In genomic region chr7:98733958-98734357, GRCm38 (mm10) we compare ENCODE assay signal across 24 mouse cellular contexts. TPM values are rescaled to one million over a fixed set of nuclear protein-coding genes. Genes with fewer than 3 reads are reported as not detected.
A peak's percentile ranks its signal among the peaks of the same experiment; 100 is the strongest.
DNase-seq lines count a peak whose midpoint lies in the region; ATAC-seq and TF ChIP-seq lines count a peak whose summit lies in the region.
"Had no signal": no experiment of that assay in that cellular context is flagged by ENCODE, and none has a peak within 500 bp of the region (broad histone marks: within the 10 kb centered on the region; RNA-seq: fewer than 3 reads in every experiment).

No protein-coding gene starts in this region.

- TF ChIP-seq CTCF in stomach, postnatal 0 days (IDR thresholded peaks at IDR 0.05; ENCODE audit: low read depth) = no peak
- no peak for TF ChIP-seq CTCF in left cerebral cortex, adult 2 months (IDR thresholded peaks at IDR 0.05)

- H3K4me2 ChIP-seq in limb, embryonic 15.5 days = no peak overlapping the region
- no peak overlapping the region for H3K4me2 ChIP-seq in stomach, embryonic 16.5 days (ENCODE audit: low read depth, low read length)
- H3K4me2 ChIP-seq in stomach, postnatal 0 days (replicated peaks; ENCODE audit: low read depth) = no peak overlapping the region
- H3K4me2 ChIP-seq: forebrain, embryonic 12.5 days had no signal

- H3K27ac ChIP-seq in limb, embryonic 15.5 days = 0 out of 2 replicates have a peak overlapping the region, but pooled peaks have one; percentile 43
- H3K27ac ChIP-seq in limb, embryonic 10.5 days = no peak overlapping the region
- no peak overlapping the region for H3K27ac ChIP-seq in stomach, embryonic 16.5 days (ENCODE audit: low read length)
- H3K27ac ChIP-seq in stomach, postnatal 0 days (replicated peaks) = no peak overlapping the region
- H3K27ac ChIP-seq in left cerebral cortex, adult 2 months = no peak overlapping the region
- H3K27ac ChIP-seq: embryonic facial prominence, embryonic 15.5 days; forebrain, embryonic 10.5 days; forebrain, embryonic 12.5 days had no signal

- no peaks in the 10 kb centered on the region for H3K9me3 ChIP-seq in limb, embryonic 15.5 days
- H3K9me3 ChIP-seq in limb, embryonic 10.5 days (replicated peaks) = no peaks in the 10 kb centered on the region
- no peaks in the 10 kb centered on the region for H3K9me3 ChIP-seq in stomach, embryonic 16.5 days (replicated peaks; ENCODE audit: control insufficient read depth, low read length)
- no peaks in the 10 kb centered on the region for H3K9me3 ChIP-seq in stomach, postnatal 0 days (ENCODE audit: control insufficient read depth, low read length)
- H3K9me3 ChIP-seq: embryonic facial prominence, embryonic 12.5 days; embryonic facial prominence, embryonic 15.5 days; forebrain, embryonic 10.5 days; forebrain, embryonic 12.5 days; G1E had no signal

- no peak overlapping the region for H3K4me3 ChIP-seq in limb, embryonic 15.5 days
- no peak overlapping the region for H3K4me3 ChIP-seq in limb, embryonic 10.5 days
- no peak overlapping the region for H3K4me3 ChIP-seq in stomach, embryonic 16.5 days (replicated peaks; ENCODE audit: low read length)
- H3K4me3 ChIP-seq in stomach, postnatal 0 days (ENCODE audit: low read depth, low read length) = no peak overlapping the region
- no peak overlapping the region for H3K4me3 ChIP-seq in left cerebral cortex, adult 2 months
- H3K4me3 ChIP-seq: embryonic facial prominence, embryonic 12.5 days; embryonic facial prominence, embryonic 15.5 days; erythroblast, embryonic 14.5 days; forebrain, embryonic 10.5 days; forebrain, embryonic 12.5 days had no signal

- peaks cover 20% of the 10 kb centered on the region; the same call in 1 of the 2 replicates for H3K27me3 ChIP-seq in limb, embryonic 15.5 days
- H3K27me3 ChIP-seq in limb, embryonic 10.5 days (ENCODE audit: low read depth, poor library complexity, severe bottlenecking) = peaks cover 90% of the 10 kb centered on the region
- H3K27me3 ChIP-seq in stomach, embryonic 16.5 days (ENCODE audit: control insufficient read depth, insufficient read depth, low read length) = no peaks in the 10 kb centered on the region
- no peaks in the 10 kb centered on the region for H3K27me3 ChIP-seq in stomach, postnatal 0 days (ENCODE audit: control insufficient read depth, insufficient read depth, low read length)
- H3K27me3 ChIP-seq: embryonic facial prominence, embryonic 12.5 days; embryonic facial prominence, embryonic 15.5 days had no signal

- peaks cover 32% of the 10 kb centered on the region for H3K4me1 ChIP-seq in limb, embryonic 15.5 days
- peaks cover 35% of the 10 kb centered on the region for H3K4me1 ChIP-seq in limb, embryonic 10.5 days
- peaks cover 14% of the 10 kb centered on the region; the same call in 1 of the 2 replicates for H3K4me1 ChIP-seq in stomach, embryonic 16.5 days (ENCODE audit: control insufficient read depth, insufficient read depth, low read length)
- H3K4me1 ChIP-seq in stomach, postnatal 0 days (replicated peaks; ENCODE audit: control insufficient read depth, insufficient read depth) = peaks cover 6% of the 10 kb centered on the region

- no peak for DNase-seq in limb, embryonic 10.5 days (ENCODE audit: low spot score)
- no peak for DNase-seq in stomach, postnatal 0 days (ENCODE audit: low spot score)
- DNase-seq in 416B (ENCODE audit: low read depth) (peak; percentile 37), NIH3T3 (ENCODE audit: low read depth) (peak; percentile 70)
- DNase-seq in c-Kit-positive CD71-positive TER-119-positive erythroid progenitor cells, embryonic 14.5 days (ENCODE audit: low spot score) = no peak
- no peak for DNase-seq in left cerebral cortex, adult 2 months (ENCODE audit: extremely low spot score in 1 of 2, low spot score in 2 of 2)
- DNase-seq: adrenal gland, adult 2 months; adrenal gland, postnatal 14 days; adrenal gland, postnatal 36 days; cerebellum, adult 11 months; cerebellum, adult 18-20 months; cerebellum, adult 8-10 months; cerebellum, adult 9-11 months; cerebellum, postnatal 14 days; cerebellum, postnatal 36 days; embryo, embryonic 11 days had no signal

- 82% methylated on average over 4 of the region's 4 CpGs for WGBS in limb, embryonic 15.5 days
- 90% methylated on average over 4 of the region's 4 CpGs for WGBS in limb, embryonic 10.5 days
- 67% methylated on average over 4 of the region's 4 CpGs for WGBS in stomach, embryonic 16.5 days
- 48% methylated on average over 4 of the region's 4 CpGs for WGBS in stomach, postnatal 0 days

- H3K36me3 ChIP-seq in limb, embryonic 15.5 days = no peaks in the 10 kb centered on the region
- no peaks in the 10 kb centered on the region for H3K36me3 ChIP-seq in limb, embryonic 10.5 days
- no peaks in the 10 kb centered on the region for H3K36me3 ChIP-seq in stomach, embryonic 16.5 days (ENCODE audit: control insufficient read depth, insufficient read depth, low read length)
- no peaks in the 10 kb centered on the region for H3K36me3 ChIP-seq in stomach, postnatal 0 days (ENCODE audit: control insufficient read depth, insufficient read depth, low read length)
- H3K36me3 ChIP-seq: embryonic facial prominence, embryonic 12.5 days; embryonic facial prominence, embryonic 15.5 days; forebrain, embryonic 10.5 days; forebrain, embryonic 12.5 days; G1E had no signal

- H3K9ac ChIP-seq in limb, embryonic 15.5 days = no peak overlapping the region
- no peak overlapping the region for H3K9ac ChIP-seq in stomach, embryonic 16.5 days (ENCODE audit: low read length)
- no peak overlapping the region for H3K9ac ChIP-seq in stomach, postnatal 0 days (ENCODE audit: low read length)
- H3K9ac ChIP-seq: embryonic facial prominence, embryonic 12.5 days; embryonic facial prominence, embryonic 15.5 days; forebrain, embryonic 12.5 days had no signal

- intact Hi-C loops in left cerebral cortex, adult 2 months (cut with DNase I) = no loop called here

- ATAC-seq in limb, embryonic 15.5 days (ENCODE audit: insufficient number of reproducible peaks, low FRiP score, low TSS enrichment, low read depth) = no peak
- 0 out of 2 replicates have a peak, but pooled peaks have one; percentile 45 for ATAC-seq in stomach, embryonic 16.5 days (ENCODE audit: insufficient read depth, low FRiP score)
- ATAC-seq in stomach, postnatal 0 days (ENCODE audit: low FRiP score, low TSS enrichment) = no peak

- no peak for TF ChIP-seq EP300 in stomach, postnatal 0 days (optimal IDR thresholded peaks at IDR 0.05)

RNA-seq across cellular contexts. Expression of gene Thap12, which starts 31.1 kb away (rescaled TPM):
- 49.9 and 57.0 TPM in 2 replicates for polyA plus RNA-seq in limb, embryonic 15.5 days (2015; fragmentation: Nextera tagmentation; extraction: Ambion mirVana)
- polyA plus RNA-seq in limb, embryonic 10.5 days (2016; fragmentation: Nextera tagmentation; extraction: Ambion mirVana) = 50.8 and 56.2 TPM in 2 replicates
- polyA plus RNA-seq in stomach, embryonic 16.5 days (2015; fragmentation: Nextera tagmentation; extraction: Ambion mirVana) = 41.0 and 42.9 TPM in 2 replicates
- 29.7 and 33.3 TPM in 2 replicates for polyA plus RNA-seq in stomach, postnatal 0 days (2015; fragmentation: Nextera tagmentation; extraction: Ambion mirVana)
- total RNA-seq in left cerebral cortex, adult 2 months (2021) = 10 to 100 TPM; 57.7 to 61.2 TPM

Comparison
In these comparisons a context has a peak if more than half of its experiments do, and no peak if none do; other contexts are left out.
1. DNase-seq: peak in 416B (single experiment) and NIH3T3 (single experiment); none in limb, embryonic 10.5 days (single experiment), stomach, postnatal 0 days (single experiment), c-Kit-positive CD71-positive TER-119-positive erythroid progenitor cells, embryonic 14.5 days (single experiment) and left cerebral cortex, adult 2 months (0 of 2).